Mouse (Mus musculus) T-helper 1 cell (primary cell): ENCODE results near the gene Tent5d.

Experiments
- in situ Hi-C: fragments of 300-600 bp; cut with MboI, MseI; formaldehyde crosslinking; loops from one replicate; pipeline ENCODE4 v1.15.1; 2025; ENCODE audit warnings: high pct_unique_total_duplicates

Tent5d gene

DNA sequence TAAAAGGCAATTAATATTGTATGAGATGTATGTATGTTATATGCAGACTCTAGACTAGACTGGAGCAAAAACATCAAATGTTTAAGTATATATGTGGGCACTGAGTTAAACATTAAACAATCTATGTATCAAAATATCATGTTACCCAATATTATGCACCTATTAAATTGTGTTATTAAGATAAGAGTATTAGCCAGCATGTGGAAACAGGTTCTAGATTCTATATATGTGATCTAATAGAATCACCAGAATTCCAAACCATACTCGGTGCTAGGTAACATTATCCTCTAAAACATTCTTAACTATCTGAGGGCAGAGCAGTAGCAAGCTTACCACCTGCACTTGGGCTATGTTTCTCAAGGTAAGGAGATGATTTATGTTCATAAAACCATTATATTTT lies at the start of gene Tent5d:
Gene Tent5d (plus strand): TSS at position 301 of the 400 bp plus-strand sequence.
- in situ Hi-C loops: loop anchor here (10.0 to 25.0 kb wide), 2 partner anchors 970 to 1293 kb away; no protein-coding TSS in a partner anchor

DNA sequence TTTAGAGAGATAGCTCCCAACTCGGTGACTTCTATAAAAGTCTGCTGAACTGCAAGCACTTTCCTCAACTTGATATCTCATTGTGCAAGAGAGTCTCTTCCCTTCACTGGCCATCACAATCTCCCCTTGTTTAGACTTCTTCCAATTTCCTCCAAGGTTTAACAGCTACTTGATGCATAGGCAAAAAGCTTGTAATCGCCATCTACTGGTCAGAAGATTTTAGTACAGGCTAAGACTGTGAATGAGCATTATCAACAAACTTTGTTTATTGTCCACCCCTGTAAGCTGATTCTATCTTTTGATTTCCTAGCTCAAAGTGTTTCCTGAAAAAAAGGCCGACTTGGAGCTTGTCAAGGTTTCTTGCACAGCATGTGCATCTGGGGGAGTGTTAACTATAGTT lies 24.5 kb upstream of the Tent5d start:
- in situ Hi-C loops: no loop called here

DNA sequence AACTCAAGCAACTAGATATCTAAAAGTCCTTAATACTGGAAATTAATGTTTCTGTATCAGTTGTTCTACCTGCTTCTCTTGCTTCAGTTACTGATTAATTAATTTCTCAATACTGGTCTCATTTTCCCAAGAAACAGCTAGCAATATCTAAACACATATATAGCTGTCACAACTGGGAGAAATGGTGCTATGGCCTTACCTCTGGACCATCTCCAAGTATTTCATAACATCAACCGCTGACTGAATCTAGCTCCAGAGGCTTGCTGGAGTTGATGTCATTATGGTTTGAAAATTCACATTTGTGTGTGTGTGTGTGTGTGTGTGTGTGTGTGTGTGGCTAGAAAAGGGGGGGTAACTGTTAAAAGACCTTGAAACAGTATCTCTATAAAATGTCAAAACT lies 2.3 kb upstream of the Tent5d start:
- in situ Hi-C loops: loop anchor here (10.0 to 25.0 kb wide), 2 partner anchors 972 to 1295 kb away; no protein-coding TSS in a partner anchor

DNA sequence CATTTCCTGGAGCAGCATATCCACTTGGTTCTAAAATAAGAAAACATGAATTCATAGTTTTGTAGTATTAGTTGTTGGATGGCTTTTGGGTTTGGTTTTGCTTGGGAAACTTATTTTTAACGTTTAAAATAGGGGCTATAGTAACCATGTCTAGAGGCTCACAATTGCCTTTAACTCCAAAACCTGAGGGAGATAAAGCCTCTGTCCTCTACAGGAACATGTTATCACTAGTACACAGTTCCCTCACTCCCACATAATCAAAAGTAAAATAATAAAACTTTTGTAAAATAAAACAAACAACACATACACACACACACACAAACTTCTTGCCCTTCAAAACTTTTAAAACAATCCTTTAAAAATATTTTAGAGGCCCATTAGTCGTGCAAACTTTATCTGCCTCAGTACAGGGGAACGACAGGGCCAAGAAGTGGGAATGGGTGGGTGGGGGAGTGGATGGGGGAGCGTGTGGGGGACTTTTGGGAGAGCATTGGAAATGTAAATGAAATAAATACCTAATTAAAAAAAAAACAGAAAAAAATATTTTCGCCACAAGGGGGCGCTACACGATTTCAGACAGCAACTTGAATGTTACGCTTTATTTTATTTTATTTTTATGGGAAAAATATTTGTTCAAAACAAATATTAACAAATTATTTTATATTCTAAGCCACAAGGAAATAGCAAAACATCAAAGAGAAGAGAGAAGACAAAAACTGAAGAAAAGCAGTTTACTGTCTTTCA lies 1.5 kb upstream of the Tent5d start:
- in situ Hi-C loops: loop anchor here (10.0 to 25.0 kb wide), 2 partner anchors 971 to 1294 kb away; no protein-coding TSS in a partner anchor

DNA sequence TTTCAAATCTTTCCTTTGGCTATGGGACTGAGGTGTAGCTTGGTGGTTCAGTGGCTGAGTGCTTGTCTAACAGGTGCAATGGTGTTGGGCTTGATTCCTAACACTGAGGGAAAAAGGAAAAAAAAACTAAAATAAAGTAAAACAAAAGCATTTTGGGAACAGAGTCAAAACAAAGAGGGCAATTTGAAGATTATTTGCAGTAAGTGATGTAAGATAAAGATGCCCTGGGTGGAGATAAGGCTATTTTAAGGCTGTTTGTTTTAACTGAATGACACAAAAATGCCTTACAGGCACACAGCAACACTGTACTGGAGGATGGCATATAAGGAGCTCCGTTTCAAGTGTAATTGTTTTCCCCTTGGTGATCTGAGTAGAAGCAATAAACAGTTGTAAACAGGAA lies 3.4 kb downstream of the Tent5d start:
- in situ Hi-C loops: loop anchor here (10.0 to 25.0 kb wide), 2 partner anchors 967 to 1289 kb away; no protein-coding TSS in a partner anchor

DNA sequence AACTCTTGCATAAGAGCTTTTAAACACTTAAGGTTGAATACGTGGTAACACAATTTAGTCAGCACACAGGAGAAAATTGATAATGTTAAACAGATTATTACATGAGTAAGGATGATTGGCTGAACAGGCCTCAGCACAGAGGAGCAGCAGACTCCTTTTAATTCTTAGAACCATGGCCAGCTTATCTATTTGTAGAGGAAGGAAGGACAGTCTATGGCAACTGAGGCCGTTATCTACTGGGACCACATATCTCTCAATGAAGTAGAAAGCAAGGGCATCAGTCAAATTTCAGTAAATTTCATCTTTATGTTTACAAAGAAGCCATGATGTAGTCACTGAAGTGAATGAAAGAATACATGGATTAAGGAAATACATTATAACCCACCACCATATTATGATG lies 4.5 kb downstream of the Tent5d start:
- in situ Hi-C loops: loop anchor here (10.0 to 25.0 kb wide), 2 partner anchors 965 to 1288 kb away; no protein-coding TSS in a partner anchor

DNA sequence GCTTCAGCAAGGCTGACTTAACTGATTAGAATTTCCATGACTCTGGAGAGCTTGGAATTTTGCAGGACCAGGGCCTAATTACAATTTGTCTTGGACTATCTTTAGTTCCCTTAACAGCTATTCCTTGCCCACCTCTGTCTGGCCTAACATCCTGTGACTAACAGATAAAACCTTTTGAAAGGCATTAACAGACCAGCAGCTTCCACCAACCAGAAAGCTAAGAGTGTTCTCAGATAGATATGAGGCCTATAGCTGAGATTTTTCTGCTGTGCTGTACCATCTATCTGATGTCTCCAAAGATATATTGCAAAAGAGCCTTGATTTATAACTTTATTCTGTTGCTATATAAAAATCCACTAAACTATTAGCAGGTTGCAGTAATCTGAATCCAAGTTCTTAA lies 19.7 kb downstream of the Tent5d start:
- in situ Hi-C loops: loop anchor here (25.0 kb wide), 2 partner anchors 725 to 1000 kb away; no protein-coding TSS in a partner anchor

DNA sequence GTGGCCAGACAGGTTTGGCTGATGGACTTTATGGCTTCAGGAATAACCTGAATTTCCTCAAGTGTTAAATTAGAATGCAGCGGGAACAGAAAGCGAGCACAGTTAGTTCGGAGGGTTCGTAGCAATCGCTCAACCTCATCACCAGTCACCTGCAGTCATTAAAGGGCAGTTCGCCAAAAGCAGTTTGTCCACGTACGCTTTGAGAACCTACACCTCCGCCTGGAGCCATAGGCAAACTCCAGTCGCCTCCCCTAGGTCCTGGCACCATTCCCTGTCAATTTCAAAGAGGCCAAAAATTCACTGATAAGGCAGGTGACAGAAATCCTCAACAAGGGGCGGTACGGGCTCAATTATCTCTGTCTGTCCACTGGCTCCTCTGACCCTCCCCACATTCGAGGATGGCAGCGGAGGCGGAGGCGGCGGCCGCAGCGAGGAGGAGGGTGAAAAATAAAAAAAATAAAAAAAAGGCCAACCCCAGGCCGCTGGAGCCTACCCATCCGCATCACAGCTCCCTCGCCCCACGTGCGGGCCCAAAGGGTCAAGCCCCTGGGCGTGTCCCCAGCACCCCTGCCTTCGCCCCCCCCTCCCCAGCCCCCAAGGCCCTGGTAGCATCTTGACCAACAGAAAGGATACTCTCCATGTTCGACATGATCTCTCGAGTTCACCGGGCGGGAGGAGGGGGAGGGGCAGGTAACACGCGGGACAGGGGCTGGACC lies 23.3 kb downstream of the Tent5d start:
- in situ Hi-C loops: loop anchor here (25.0 kb wide), 2 partner anchors 722 to 997 kb away; no protein-coding TSS in a partner anchor

DNA sequence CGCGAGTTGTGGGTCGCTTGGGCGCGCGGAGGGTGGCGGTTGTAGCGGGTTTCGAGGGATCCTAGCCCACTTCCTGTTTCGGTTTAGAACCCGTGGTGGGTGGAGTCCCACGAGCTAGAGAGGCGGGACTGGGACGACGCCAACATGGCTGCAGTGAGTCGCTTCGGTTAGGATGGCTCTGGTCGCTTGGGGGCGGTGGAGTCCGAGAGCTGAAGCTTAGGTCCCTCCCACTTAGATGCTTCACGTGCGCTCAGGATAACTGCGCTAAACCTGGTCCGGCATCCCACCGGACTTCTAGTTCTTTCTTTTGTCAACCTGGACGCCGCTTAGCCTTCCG lies 23.8 kb downstream of the Tent5d start, which contains the start of gene 2610002M06Rik:
Gene 2610002M06Rik (minus strand): TSS at position 117 of the 337 bp plus-strand sequence.
- in situ Hi-C loops: loop anchor here (25.0 kb wide), 2 partner anchors 721 to 996 kb away; no protein-coding TSS in a partner anchor

DNA sequence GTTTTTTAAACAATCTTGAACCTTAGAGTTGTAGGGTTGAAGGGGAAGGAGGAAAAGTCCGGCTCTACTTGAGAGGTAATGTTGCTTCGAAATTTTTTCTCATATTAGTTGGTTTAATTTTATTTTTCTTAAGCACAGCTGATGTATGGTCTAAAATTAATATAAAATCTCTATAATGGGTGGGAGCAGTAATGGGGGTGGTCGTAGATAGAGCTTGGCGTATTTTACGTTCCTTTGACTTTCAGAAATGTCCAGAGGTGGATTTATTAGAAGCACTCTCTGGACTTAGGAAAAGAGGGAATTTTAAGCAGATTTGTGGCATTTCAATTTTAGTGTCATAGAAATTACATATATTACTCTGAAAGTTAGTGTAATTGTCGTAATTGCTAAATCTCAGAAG lies 24.3 kb downstream of the Tent5d start:
- in situ Hi-C loops: loop anchor here (25.0 kb wide), 2 partner anchors 721 to 996 kb away; no protein-coding TSS in a partner anchor

DNA sequence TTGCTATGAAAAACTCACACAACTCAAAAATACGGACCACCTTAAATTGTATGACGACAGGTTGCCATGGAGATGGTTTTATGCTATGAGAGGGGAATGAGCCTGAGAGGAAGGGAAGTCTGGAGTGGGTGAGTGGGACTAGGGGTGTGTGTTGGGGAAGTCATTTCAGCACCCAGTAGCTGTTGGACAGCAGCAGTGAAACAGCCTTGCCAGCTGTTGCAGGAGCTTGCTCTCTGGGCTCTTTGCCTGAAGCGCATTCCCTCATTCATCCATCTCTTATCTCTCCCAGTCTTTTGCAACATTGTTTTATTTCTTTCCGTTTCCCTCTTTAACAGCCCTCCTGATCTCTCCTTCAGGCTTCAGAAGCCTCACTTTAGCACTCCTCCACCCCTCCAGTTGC lies 65.8 kb downstream of the Tent5d start:
- in situ Hi-C loops: no loop called here
